Mouse (Mus musculus) layer of hippocampus, adult 2 months (tissue): ENCODE measurements at regions not wholly inside any gene's neighbourhood (a gene's known extent, or its start where the extent isn't known, plus 50 kb on each side); places are given as distances from the start of the nearest gene placed in this dataset.

Experiments used
- DNase-seq, 2 experiments: peaks; one replicate each; pipeline ENCODE4 v3.0.0; 2022; ENCODE audit warnings: low spot score in 2 of 2
- H3K27ac ChIP-seq: fragments of 200-600 bp; 2 replicates; pipeline ENCODE4 v1.8.1; 2022
- H3K4me3 ChIP-seq: fragments of 200-600 bp; 2 replicates; pipeline ENCODE4 v1.8.1; 2022; ENCODE audit warnings: mild to moderate bottlenecking
- CTCF ChIP-seq: fragments of 200-600 bp; conservative IDR thresholded peaks from 2 replicates; pipeline ENCODE4 v1.8.1; 2022; ENCODE audit warnings: antibody characterized with exemption, mild to moderate bottlenecking, moderate library complexity

GRCm38 (mm10) chr17:15167927-15168326 is 126.6 kb upstream of the Gm3448 start:
- Histone ChIP-seq H3K4me3 (no peak overlapping the region), H3K27ac (no peak overlapping the region)
- DNase-seq = no peak
- TF ChIP-seq CTCF = no peak

GRCm38 (mm10) chr17:15157693-15158333 is 116.5 kb upstream of the Gm3448 start:
- no peak overlapping the region for H3K4me3 ChIP-seq
- H3K27ac ChIP-seq = no peak overlapping the region
- no peak for TF ChIP-seq CTCF
- no peak for DNase-seq

GRCm38 (mm10) chr17:15152996-15153735 is 111.8 kb upstream of the Gm3448 start:
- H3K4me3 ChIP-seq = no peak overlapping the region
- DNase-seq = no peak
- no peak overlapping the region for H3K27ac ChIP-seq
- TF ChIP-seq CTCF = no peak

GRCm38 (mm10) chr17:15152477-15152876 is 111.1 kb upstream of the Gm3448 start:
- H3K4me3 ChIP-seq = no peak overlapping the region
- H3K27ac ChIP-seq = no peak overlapping the region
- no peak for DNase-seq
- TF ChIP-seq CTCF = no peak

GRCm38 (mm10) chr17:15151695-15152094 is 110.4 kb upstream of the Gm3448 start:
- no peak for DNase-seq
- no peak for TF ChIP-seq CTCF
- no peak overlapping the region for H3K4me3 ChIP-seq
- no peak overlapping the region for H3K27ac ChIP-seq

GRCm38 (mm10) chr17:15146607-15147006 is 105.3 kb upstream of the Gm3448 start:
- DNase-seq = no peak
- TF ChIP-seq CTCF = no peak
- Histone ChIP-seq H3K4me3 (no peak overlapping the region), H3K27ac (no peak overlapping the region)

GRCm38 (mm10) chr17:15145191-15145968 is 104.0 kb upstream of the Gm3448 start:
- no peak overlapping the region for H3K4me3 ChIP-seq
- no peak overlapping the region for H3K27ac ChIP-seq
- TF ChIP-seq CTCF = no peak
- DNase-seq = no peak

GRCm38 (mm10) chr17:15140391-15140790 is 99.1 kb upstream of the Gm3448 start:
- no peak overlapping the region for H3K27ac ChIP-seq
- no peak overlapping the region for H3K4me3 ChIP-seq
- DNase-seq = no peak
- no peak for TF ChIP-seq CTCF
